Mouse (Mus musculus) left cerebral cortex, adult 8-10 months (tissue): ENCODE results near the gene Prg2. TPM values are rescaled to one million over a fixed set of nuclear protein-coding genes. Genes with fewer than 3 reads are reported as not detected.

Source experiments
- DNase-seq, 2 experiments: peaks; one replicate each; pipeline ENCODE4 v3.0.0; 2022; ENCODE audit warnings: low spot score in 2 of 2
- total RNA-seq, 4 experiments: library from RNA; stranded (reverse); gene quantifications; 2 replicates each; pipeline ENCODE4 v1.2.4; 2022

Gene Prg2
- total RNA-seq, 4 experiments from 2014 or later, result 0.61 TPM; not detected in 3

DNA sequence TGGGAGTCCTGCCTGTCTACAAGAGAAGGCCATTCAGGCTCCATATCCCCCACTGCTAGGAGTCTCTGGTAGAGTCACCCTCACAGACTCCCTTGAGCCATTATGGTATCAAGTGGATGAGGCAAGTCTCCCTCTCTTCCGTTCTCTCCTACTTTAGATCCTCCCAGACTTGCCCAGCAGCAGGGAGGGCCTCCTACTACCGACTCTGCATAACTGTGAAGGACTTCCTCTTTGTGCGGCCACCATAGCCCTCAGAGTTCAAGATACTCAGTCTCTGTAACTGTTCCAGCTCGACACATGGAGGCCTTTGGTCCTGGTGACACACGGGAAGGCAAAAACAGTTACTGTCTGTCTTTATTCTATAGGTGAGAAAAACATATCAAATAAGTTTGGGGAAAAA lies 47.0 kb downstream of the Prg2 start:
- no peak for DNase-seq

DNA sequence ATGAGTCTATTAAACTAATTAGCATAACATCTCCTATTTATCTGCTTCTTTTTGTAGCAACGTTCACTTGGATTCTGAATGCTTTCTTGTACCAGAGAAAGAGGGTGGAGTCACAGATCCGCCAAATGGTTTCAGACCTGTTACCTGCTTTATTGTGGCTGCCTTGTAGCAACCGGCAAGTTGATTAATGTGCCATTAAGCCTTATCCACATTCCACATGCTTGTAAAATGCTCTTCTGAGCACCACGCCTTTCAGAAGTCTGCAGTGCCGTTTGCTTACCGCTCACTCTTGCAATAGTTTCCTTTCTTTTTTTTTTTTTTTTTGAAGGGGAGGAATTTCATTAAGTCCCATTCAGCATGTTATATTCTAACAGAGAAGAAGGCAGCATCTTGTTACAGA lies 49.6 kb downstream of the Prg2 start:
- no peak for DNase-seq

DNA sequence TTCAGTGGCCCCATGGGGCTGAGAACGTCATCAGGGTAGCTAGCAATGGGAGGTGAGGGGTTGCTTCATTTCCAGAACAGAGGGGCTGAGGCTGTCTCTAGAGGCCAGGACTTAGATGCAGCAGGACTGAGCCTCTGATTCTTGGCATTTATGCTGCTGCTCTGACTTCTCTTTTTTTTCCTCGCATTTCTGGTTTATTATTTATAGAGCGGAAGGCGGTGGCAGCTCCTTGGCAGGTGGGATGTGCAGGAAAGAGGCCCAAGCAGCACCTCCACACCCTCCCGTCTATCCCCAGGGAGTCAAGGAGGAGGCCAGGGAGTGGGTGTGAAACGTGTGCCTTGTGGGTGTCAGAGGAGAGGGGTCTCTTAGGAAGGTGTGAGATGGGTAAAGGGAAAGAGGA lies 50.7 kb downstream of the Prg2 start:
- no peak for DNase-seq

DNA sequence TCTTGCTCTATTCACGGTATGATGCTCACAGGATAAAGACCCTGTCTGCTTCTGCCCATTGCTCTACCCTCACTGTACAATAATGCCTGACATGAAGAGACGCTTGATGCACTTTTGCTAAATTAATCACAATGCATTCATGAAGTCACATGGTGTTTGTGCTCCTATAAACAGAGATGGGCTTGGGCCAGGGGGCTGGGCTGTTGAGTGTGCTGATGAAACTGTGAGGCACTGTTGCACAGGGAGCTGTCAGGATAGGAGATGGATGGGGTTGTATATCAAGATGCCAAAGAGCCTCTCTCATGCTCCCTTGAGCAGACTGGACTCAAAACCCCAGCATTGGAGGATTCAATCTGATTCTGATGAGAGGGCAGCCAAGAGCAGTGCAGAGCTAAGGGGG lies 52.9 kb downstream of the Prg2 start:
- no peak for DNase-seq

Other genes with a start within 250 kb of the Prg2 start
- gene Ypel4, start 246.4 kb upstream of the Prg2 start, total RNA-seq, result 10 to 100 TPM; 67.7 to 77.9 (median 74.4) TPM
- gene Gm19426, start 236.8 kb upstream of the Prg2 start, total RNA-seq, result 1 to 10 TPM in 2 of 4 experiments, under 1 TPM in 2; 0.89 to 2.3 (median 1.3) TPM
- gene Serping1, start 205.0 kb upstream of the Prg2 start, total RNA-seq, result 1 to 10 TPM; 6.6 to 9.6 (median 7.8) TPM
- 1 to 10 TPM; 7.3 to 8.4 (median 7.6) TPM for gene Ube2l6, start 181.6 kb upstream of the Prg2 start, total RNA-seq
- not detected for gene Smtnl1, start 157.8 kb upstream of the Prg2 start, total RNA-seq
- 10 to 100 TPM; 45.2 to 52.3 (median 46.5) TPM for gene Timm10, start 153.5 kb upstream of the Prg2 start, total RNA-seq
- gene Slc43a1, start 141.6 kb upstream of the Prg2 start, total RNA-seq, result under 1 TPM in 2 of 4 experiments, not detected in 2; 0.09 to 0.20 TPM
- gene Rtn4rl2, start 93.8 kb upstream of the Prg2 start, total RNA-seq, result 10 to 100 TPM; 57.0 to 74.6 (median 70.2) TPM
- 1 to 10 TPM in 3 of 4 experiments, under 1 TPM in 1; 0.49 to 1.2 (median 1.0) TPM for gene Slc43a3, start 43.9 kb upstream of the Prg2 start, total RNA-seq
- gene Prg3, start 7.8 kb downstream of the Prg2 start, total RNA-seq, result not detected
- 100 to 1,000 TPM in 3 of 4 experiments, 10 to 100 TPM in 1; 99.9 to 112 (median 106) TPM for gene Ssrp1, start 56.8 kb downstream of the Prg2 start, total RNA-seq
- gene P2rx3, start 57.0 kb downstream of the Prg2 start, total RNA-seq, result 1 to 10 TPM; 1.7 to 3.3 (median 2.3) TPM
- 100 to 1,000 TPM in 3 of 4 experiments, 10 to 100 TPM in 1; 96.3 to 122 (median 110) TPM for gene Tnks1bp1, start 67.6 kb downstream of the Prg2 start, total RNA-seq
- under 1 TPM; 0.23 to 0.28 (median 0.27) TPM for gene Aplnr, start 155.8 kb downstream of the Prg2 start, total RNA-seq
- gene Lrrc55, start 216.7 kb downstream of the Prg2 start, total RNA-seq, result 10 to 100 TPM; 31.0 to 44.8 (median 36.6) TPM